Mouse (Mus musculus) T-cell, adult 66 days (primary cell): ENCODE data around the gene Rrp12. TPM values are rescaled to one million over a fixed set of nuclear protein-coding genes. Genes with fewer than 3 reads are reported as not detected.

Experiments
- total RNA-seq, 2 experiments: library from RNA; stranded (reverse); gene quantifications; 3 replicates in 1 of 2; 4 replicates in 1 of 2; pipeline ENCODE4 v1.2.4; 2023

Rrp12 gene
- total RNA-seq = 10 to 100 TPM; 28.4 to 31.6 TPM

DNA sequence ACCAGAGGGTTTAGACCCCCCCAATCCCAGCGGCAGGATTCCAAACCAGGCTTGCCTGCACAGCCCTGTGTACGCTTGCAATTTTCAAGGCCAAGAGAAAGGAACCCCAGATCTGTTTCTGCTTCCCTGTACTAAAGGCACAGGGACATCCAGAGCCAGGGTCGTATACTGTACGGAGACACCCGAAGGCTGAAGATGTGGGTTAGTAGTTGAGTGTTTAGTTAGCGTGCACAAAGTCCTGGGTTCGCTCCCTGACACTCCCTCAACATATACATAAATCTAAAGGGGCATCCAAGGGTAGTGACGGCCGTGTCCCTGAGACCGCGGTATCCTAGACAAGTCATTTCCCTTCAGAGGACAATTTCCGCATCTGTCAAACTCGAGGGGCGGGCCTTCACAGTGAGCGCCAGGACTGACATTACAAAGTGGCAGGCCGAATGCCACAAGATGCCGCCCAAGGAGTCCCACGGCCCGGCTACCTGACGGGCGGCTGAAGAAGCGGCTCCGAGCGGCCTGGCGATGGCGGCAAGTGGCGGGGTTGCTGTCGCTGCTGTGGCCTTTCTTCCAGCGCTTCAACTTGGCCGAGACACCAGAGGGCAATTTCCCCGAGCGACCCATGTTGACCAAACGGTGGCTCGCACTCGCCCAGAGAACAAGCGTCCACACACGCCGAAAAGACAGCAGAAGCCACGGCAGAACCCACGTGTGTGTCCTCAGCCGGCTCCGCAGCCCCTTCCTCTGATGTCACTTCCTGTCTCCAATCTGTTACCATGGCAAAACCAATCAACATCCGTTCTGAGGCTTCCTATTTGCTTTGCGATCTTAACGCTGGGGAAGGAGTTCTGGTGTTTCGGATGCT is at the start of gene Rrp12:
Gene Rrp12 (minus strand): TSS at position 714 of the 859 bp plus-strand sequence.

DNA sequence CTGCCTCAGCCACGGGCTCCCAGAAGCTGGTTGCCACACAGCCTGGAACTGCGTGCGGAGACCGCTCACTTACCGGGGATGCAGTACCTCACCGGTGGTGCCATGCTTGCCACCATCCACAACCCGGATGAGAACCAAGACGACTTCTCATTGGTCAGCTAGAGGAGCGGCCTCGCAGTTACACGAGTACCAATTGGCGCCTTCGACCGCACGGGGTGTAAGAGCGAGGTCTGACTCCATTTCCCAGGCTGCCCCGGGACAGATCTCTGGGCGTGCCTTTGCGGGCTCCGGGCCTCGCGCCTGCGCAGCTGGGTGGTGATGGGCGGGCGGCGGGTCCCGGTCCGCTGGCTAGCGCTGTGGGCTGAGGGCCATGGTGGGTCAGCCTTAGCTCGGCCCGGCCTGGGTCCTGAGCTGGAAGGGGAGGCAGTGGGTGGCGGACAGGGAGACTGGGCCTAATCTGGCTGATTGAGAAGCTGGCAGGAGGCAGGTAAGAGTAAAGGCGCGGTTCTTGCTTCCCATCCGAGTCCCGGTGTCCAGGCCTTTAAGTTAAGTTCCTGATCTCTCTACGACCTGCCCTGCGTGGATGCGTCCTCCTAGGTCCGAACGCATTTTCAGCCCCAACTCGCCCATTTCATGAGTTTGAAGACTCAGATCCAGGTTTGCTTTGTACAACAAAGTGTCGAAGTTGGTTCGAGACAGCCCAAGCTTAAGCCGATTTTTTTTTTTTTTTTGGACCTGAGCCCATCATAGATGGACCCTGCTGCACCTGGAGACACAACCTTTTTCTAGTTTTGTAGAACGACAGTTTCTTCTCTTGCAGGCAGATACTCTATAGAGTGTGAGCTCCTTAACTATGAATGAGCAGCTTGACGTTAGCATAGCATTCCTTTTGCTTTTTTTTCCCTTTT is 37.5 kb upstream of the Rrp12 start, which contains the start of the genes Exosc1 and Zdhhc16:
Gene Exosc1 (minus strand): TSS at position 245 of the 908 bp plus-strand sequence.
Gene Zdhhc16 (plus strand): TSS at position 302 of the 908 bp plus-strand sequence.

DNA sequence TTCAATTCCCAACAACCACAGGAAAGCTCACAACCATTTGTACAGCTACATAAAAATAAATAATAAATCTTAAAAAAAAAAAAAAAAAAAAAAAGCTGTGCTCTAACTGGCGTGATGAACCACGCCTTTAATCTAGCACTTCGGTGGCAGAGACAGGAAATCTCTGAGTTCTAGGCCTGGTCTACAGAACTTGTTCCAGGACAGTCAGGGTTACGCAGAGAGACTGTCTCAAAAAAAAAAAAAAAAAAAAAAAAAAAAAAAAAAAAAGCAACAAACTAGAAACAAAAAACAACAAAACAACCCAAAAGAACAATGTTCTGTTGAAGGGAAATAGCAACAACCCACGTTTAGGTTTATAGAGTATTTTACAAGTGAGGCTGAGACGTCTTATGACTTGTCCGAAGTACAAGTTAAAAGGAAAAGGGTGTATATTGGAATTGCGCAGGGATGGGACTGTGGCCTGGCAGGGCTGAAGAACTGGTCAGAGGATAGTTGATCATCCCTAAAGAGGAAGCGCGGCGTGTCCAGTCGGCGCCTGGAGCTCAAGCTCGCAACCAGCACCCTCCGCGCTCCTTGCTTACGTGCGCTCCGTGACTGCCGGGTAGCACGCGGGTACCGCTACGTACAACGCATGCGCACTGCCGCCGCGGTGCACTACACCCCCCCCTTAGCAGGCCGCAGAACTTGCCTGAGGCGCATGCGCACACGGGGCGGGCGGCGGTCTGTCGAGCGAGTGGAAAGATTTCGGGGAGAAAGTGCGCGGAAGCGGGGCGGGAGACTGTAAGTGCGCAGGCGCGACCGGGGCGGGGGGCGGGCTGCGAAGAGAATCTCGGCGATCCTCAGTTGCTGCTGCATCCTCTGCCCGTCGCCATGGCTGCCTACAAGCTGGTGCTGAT is 15.5 kb upstream of the Rrp12 start, which contains the start of gene Pgam1:
Gene Pgam1 (plus strand): TSS at position 746 of the 896 bp plus-strand sequence.

DNA sequence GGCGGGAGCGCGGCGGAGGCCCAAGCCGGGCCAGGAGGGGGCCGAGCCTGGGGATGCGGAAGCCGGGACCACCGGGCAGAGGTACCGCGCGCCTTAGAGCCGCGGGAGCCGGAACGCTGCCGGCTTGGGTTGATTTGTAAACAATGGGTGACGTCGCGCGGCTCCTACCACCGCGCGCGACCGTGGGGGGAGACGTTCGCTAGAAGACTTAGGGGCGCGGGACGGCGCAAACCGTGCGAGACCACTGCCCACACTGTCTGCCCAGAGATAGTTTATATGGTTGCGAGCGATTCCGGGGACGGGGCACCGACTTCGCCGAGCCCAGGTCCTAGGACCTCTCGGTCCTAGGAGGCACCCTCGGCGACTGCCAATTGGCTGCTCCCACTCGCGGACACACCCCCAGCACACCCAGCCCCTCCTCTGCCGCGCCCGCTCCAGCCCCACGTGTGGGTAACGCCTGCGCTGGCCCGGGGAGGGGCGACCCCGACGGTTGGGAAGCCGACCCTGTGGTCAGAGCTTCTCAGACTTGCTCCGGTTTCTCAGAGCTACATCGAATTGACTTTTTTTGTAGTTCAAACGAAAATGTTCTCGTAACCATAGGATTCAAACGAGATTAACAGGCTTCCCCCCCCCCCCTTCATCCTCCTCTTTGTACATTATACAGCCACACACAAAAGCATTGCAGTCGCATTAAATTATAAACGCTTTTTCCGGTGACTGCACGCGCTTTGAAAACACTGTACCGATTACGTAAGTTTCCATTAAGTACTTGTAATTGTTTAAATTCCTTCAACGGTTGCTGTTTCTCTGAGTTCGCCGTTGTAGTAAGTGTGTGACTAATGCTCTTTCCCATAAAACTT is 47.8 kb downstream of the Rrp12 start, which contains the start of gene Frat2:
Gene Frat2 (minus strand): TSS at position 141 of the 860 bp plus-strand sequence.

DNA sequence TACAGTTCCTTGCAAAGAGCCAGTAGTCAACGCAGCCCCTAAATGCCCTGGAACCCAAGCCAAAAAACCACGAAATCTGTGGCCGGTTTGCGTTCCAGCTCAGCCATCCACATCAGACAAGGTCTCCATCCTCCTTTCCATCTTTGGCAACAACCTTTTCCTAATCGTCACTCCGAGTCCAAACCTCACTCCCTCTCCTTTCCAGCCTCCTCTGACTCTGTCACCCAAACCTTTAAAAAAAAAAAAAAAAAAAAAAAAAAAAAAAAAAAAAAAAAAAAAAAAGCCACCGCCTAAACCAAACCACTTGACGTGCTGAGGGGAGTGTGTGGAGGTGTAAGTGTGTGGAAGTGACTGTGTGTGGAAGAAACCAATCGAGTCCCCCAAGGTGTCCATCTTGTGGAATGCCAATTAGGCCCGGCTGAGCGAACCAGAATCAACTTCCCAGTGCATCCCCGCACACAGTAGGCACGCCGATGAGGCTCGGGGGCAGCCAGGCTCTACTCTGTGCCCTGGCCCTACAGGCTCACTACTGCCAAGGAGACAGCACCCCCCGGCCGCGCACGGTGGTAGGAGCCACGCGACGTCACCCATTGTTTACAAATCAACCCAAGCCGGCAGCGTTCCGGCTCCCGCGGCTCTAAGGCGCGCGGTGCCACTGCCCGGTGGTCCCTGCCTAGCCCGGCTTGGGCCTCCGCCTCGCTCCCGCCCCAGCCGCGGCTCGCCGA is 66.4 kb downstream of the Rrp12 start, which contains the start of gene Frat1:
Gene Frat1 (plus strand): TSS at position 590 of the 725 bp plus-strand sequence.

Other genes with a start within 250 kb of the Rrp12 start
- gene Slit1, start 152.5 kb downstream of the Rrp12 start, total RNA-seq = not detected
- 1 to 10 TPM; 2.2 to 2.7 TPM for gene Arhgap19, start 94.1 kb downstream of the Rrp12 start, total RNA-seq
- gene Frat1, start 66.2 kb downstream of the Rrp12 start, total RNA-seq = 10 to 100 TPM; 53.0 to 53.4 TPM
- 100 to 1,000 TPM; 107 to 120 TPM for gene Frat2, start 48.0 kb downstream of the Rrp12 start, total RNA-seq
- 10 to 100 TPM; 54.0 to 58.5 TPM for gene Pgam1, start 15.8 kb upstream of the Rrp12 start, total RNA-seq
- 10 to 100 TPM; 47.2 to 54.1 TPM for gene Exosc1, start 37.2 kb upstream of the Rrp12 start, total RNA-seq
- gene Zdhhc16, start 37.3 kb upstream of the Rrp12 start, total RNA-seq = 10 to 100 TPM; 38.3 to 47.9 TPM
- gene Mms19, start 85.0 kb upstream of the Rrp12 start, total RNA-seq = 100 to 1,000 TPM; 101 to 136 TPM
- gene Ubtd1, start 85.6 kb upstream of the Rrp12 start, total RNA-seq = 1 to 10 TPM; 8.2 to 9.1 TPM
- gene Ankrd2, start 139.8 kb upstream of the Rrp12 start, total RNA-seq = not detected
- under 1 TPM in 1 of 2 experiments, not detected in 1; 0.32 TPM for gene Hoga1, start 149.4 kb upstream of the Rrp12 start, total RNA-seq
- gene 4933411K16Rik, start 156.1 kb upstream of the Rrp12 start, total RNA-seq = not detected
- gene Morn4, start 190.2 kb upstream of the Rrp12 start, total RNA-seq = under 1 TPM in 1 of 2 experiments, not detected in 1; 0.29 TPM
- 10 to 100 TPM; 40.9 to 47.4 TPM for gene Pi4k2a, start 194.3 kb upstream of the Rrp12 start, total RNA-seq
- gene Avpi1, start 232.9 kb upstream of the Rrp12 start, total RNA-seq = 1 to 10 TPM; 6.5 to 6.9 TPM